ENCODE assay signal across 20 mouse cellular contexts in the genomic region with DNA sequence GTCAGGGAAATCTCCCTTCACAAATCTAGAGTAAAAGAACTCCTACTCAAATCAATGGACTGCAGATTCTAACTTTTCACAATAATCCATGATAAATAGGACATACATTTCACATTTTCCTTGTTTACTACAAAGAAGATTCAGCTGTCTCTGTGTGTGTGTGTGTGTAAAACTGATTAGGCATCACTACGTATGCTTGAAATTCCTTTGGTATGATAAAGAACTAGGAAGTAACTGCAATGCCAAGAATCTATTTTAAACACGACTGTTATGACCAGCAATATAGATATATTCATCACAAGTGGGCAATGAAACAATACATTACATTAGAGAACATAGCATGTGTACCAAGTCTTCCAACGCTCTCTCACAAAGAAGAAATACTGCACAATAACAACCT. TPM values are rescaled to one million over a fixed set of nuclear protein-coding genes. Genes with fewer than 3 reads are reported as not detected.
DNase-seq lines count a peak whose midpoint lies in the region; TF ChIP-seq lines count a peak whose summit lies in the region.
"Had no signal": no experiment of that assay in that cellular context is flagged by ENCODE, and none has a peak within 500 bp of the region (broad histone marks: within the 10 kb centered on the region; RNA-seq: fewer than 3 reads in every experiment).

No protein-coding gene starts in this region.

- no peaks in the 10 kb centered on the region for H3K27me3 ChIP-seq in MEL (ENCODE audit: control insufficient read depth in 1 of 2, insufficient read depth in 2 of 2, low read length in 2 of 2)
- H3K27me3 ChIP-seq: CH12.LX, Patski had no signal

- no peaks in the 10 kb centered on the region for H3K79me2 ChIP-seq in MEL (ENCODE audit: control insufficient read depth, insufficient read depth, low read length, poor library complexity)

- no peak overlapping the region for H3K9ac ChIP-seq in MEL (ENCODE audit: control insufficient read depth, low read depth, low read length, poor library complexity, severe bottlenecking)

- peaks cover 2 to 10% of the 10 kb centered on the region in 2 experiments for H3K4me1 ChIP-seq in MEL (ENCODE audit: control insufficient read depth in 1 of 2, insufficient read depth in 2 of 2, low read length in 2 of 2)

- no peak for TF ChIP-seq RAD21 in MEL (IDR thresholded peaks at IDR 0.05; ENCODE audit: low read depth, low read length)

- H3K36me3 ChIP-seq in MEL (ENCODE audit: control insufficient read depth in 1 of 2, insufficient read depth in 2 of 2, low read length in 2 of 2): peaks cover 0 to 8% of the 10 kb centered on the region in 2 experiments

- H3K4me3 ChIP-seq in MEL (ENCODE audit: control insufficient read depth in 1 of 2, insufficient read depth in 1 of 2, low read depth in 2 of 2, low read length in 2 of 2): no peak overlapping the region

- H3K9me3 ChIP-seq in MEL (replicated peaks; ENCODE audit: insufficient read depth, low read length): no peaks in the 10 kb centered on the region
- H3K9me3 ChIP-seq: G1E had no signal

- H3K27ac ChIP-seq in MEL (ENCODE audit: control insufficient read depth, low read depth, low read length): no peak overlapping the region

- TF ChIP-seq POLR2A in MEL (IDR thresholded peaks at IDR 0.05; ENCODE audit: control insufficient read depth in 1 of 2, insufficient read depth in 1 of 2, low read depth in 1 of 2, low read length in 2 of 2, poor library complexity in 1 of 2): no peak

- DNase-seq in MEL (ENCODE audit: low read depth, low spot score): peak; percentile 36
- no peak for DNase-seq in adrenal gland, adult 2 months
- DNase-seq: adrenal gland, adult 8-10 months; adrenal gland, postnatal 10 days; adrenal gland, postnatal 14 days; adrenal gland, postnatal 25 days; adrenal gland, postnatal 36 days; B cell, adult 2 months; cerebellum, adult 11 months; cerebellum, adult 11-12 months; cerebellum, adult 18-20 months; cerebellum, adult 2 months; cerebellum, adult 8-10 months; cerebellum, adult 9-10 months had no signal

- peak; percentile 71 to 79 for TF ChIP-seq EP300 in MEL (IDR thresholded peaks at IDR 0.05; ENCODE audit: low read depth in 1 of 2, low read length in 2 of 2)

- no peak for TF ChIP-seq CTCF in MEL (IDR thresholded peaks at IDR 0.05 in 2 of 3, conservative IDR thresholded peaks at IDR 0.05 in 1 of 3; ENCODE audit: control insufficient read depth in 1 of 3, insufficient read depth in 1 of 3, low read depth in 2 of 3, low read length in 3 of 3, poor library complexity in 1 of 3, severe bottlenecking in 1 of 3)

TF ChIP-seq in MEL, 35 proteins besides CTCF, POLR2A, EP300 and RAD21:
- TF ChIP-seq ZNF384 (IDR thresholded peaks at IDR 0.05; ENCODE audit: low read depth, low read length) (no peak), TCF12 (IDR thresholded peaks at IDR 0.05; ENCODE audit: low read depth, low read length) (peak; percentile 80), NELFE (IDR thresholded peaks at IDR 0.05; ENCODE audit: low read depth, low read length) (no peak), SIN3A (IDR thresholded peaks at IDR 0.05; ENCODE audit: low read length) (peak; percentile 69), MYC (IDR thresholded peaks at IDR 0.05; ENCODE audit: low read depth, low read length) (no peak), GATA1 (IDR thresholded peaks at IDR 0.05; ENCODE audit: low read depth, low read length) (peak; percentile 76), GABPA (IDR thresholded peaks at IDR 0.05; ENCODE audit: low read depth, low read length) (no peak), CHD2 (IDR thresholded peaks at IDR 0.05; ENCODE audit: low read length) (no peak), ELF1 (IDR thresholded peaks at IDR 0.05; ENCODE audit: low read depth, low read length) (peak; percentile 58), MAFK (IDR thresholded peaks at IDR 0.05; ENCODE audit: borderline replicate concordance, low read depth, low read length) (no peak), BHLHE40 (IDR thresholded peaks at IDR 0.05; ENCODE audit: borderline replicate concordance, low read depth, low read length) (0 out of 2 replicates have a peak, but pooled peaks have one; percentile 21), MXI1 (IDR thresholded peaks at IDR 0.05; ENCODE audit: low read depth, low read length) (0 out of 2 replicates have a peak, but pooled peaks have one; percentile 37), POLR2AphosphoS2 (IDR thresholded peaks at IDR 0.05; ENCODE audit: low read length) (no peak), RCOR1 (IDR thresholded peaks at IDR 0.05; ENCODE audit: low read depth, low read length) (peak; percentile 51; the same call in 1 of the 2 replicates), USF1 (IDR thresholded peaks at IDR 0.05; ENCODE audit: low read depth, low read length) (no peak), ETS1 (IDR thresholded peaks at IDR 0.05; ENCODE audit: low read depth, low read length) (peak; percentile 88), HCFC1 (IDR thresholded peaks at IDR 0.05; ENCODE audit: low read depth, low read length) (no peak), TAL1 (IDR thresholded peaks at IDR 0.05; ENCODE audit: low read length) (0 out of 2 replicates have a peak, but pooled peaks have one; percentile 12), MYB (IDR thresholded peaks at IDR 0.05; ENCODE audit: low read depth, low read length) (peak; percentile 20; the same call in 1 of the 2 replicates), MEF2A (IDR thresholded peaks at IDR 0.05; ENCODE audit: extremely low read depth, insufficient replicate concordance, low read depth, low read length, poor library complexity, severe bottlenecking) (peak; percentile 77; the same call in 1 of the 2 replicates)

RNA-seq across cellular contexts. Expression of a gene that starts 50.3 kb away (rescaled TPM):
- total RNA-seq in MEL (2012; rRNA removed): not detected in 2 replicates
- 1 to 10 TPM in 1 of 2 experiments, not detected in 1; 9.4 TPM for polyA plus RNA-seq in MEL (2012; ENCODE audit: insufficient read depth in 1 of 2, insufficient read length in 2 of 2, low read depth in 1 of 2, low replicate concordance in 2 of 2, missing spikeins in 1 of 2)
- not detected for total RNA-seq in adrenal gland, adult 2 months (2021)
- not detected in 2 replicates for polyA plus RNA-seq in adrenal gland, adult 2 months (2012; rRNA removed)
- total RNA-seq: adrenal gland, adult 18-20 months; adrenal gland, adult 8-10 months; adrenal gland, postnatal 10 days; adrenal gland, postnatal 14 days; adrenal gland, postnatal 25 days; adrenal gland, postnatal 36 days; adrenal gland, postnatal 4 days; CH12.LX; G1E had no signal
- polyA plus RNA-seq: brain, embryonic 14.5 days; cerebellum, adult 2 months; G1E; Patski had no signal
